Mouse (Mus musculus) bone marrow macrophage, adult 2 months (primary cell): ENCODE data around the gene Camsap2. TPM values are rescaled to one million over a fixed set of nuclear protein-coding genes. Genes with fewer than 3 reads are reported as not detected.

Experiments used
- H3K27ac ChIP-seq: 2 replicates; pipeline ENCODE4 v1.5.1; 2012; ENCODE audit warnings: low read depth, low read length; ENCODE audit not compliant: insufficient read depth
- H3K4me1 ChIP-seq: 2 replicates; pipeline ENCODE4 v1.6.1; 2012; ENCODE audit warnings: low read length; ENCODE audit not compliant: control insufficient read depth, insufficient read depth
- H3K4me3 ChIP-seq: 2 replicates; pipeline ENCODE4 v1.5.1; 2012; ENCODE audit warnings: mild to moderate bottlenecking, low read length, moderate library complexity; ENCODE audit not compliant: insufficient read depth
- CTCF ChIP-seq: IDR thresholded peaks from 2 replicates; pipeline ENCODE4 v1.5.1; 2012; ENCODE audit warnings: low read depth, mild to moderate bottlenecking, low read length, moderate library complexity
- POLR2A ChIP-seq: IDR thresholded peaks from 2 replicates; pipeline ENCODE4 v1.6.1; 2012; ENCODE audit warnings: mild to moderate bottlenecking, low read depth, low read length, borderline replicate concordance
- polyA plus RNA-seq: library from polyadenylated mRNA; stranded (reverse); fragments of >200 nt; gene quantifications from 2 replicates; pipeline ENCODE4 v1.2.4, GENCODE M21; 2012; ENCODE audit not compliant: missing spikeins, insufficient read depth, insufficient read length

Camsap2 gene
- polyA plus RNA-seq, 1 experiment = 21.2 TPM

GRCm38 (mm10) chr1:136230201-136230600 is 115.7 kb downstream of the Camsap2 start:
- no peak for TF ChIP-seq CTCF
- no peak for TF ChIP-seq POLR2A
- Histone ChIP-seq H3K4me1 (no peaks in the 10 kb centered on the region), H3K4me3 (no peak overlapping the region), H3K27ac (no peak overlapping the region)

- no peak overlapping the region for H3K4me3 ChIP-seq
- no peak for TF ChIP-seq CTCF
- no peak for TF ChIP-seq POLR2A
- no peak overlapping the region for H3K27ac ChIP-seq
- no peaks in the 10 kb centered on the region for H3K4me1 ChIP-seq
Measured at GRCm38 (mm10) chr1:136229040-136229373, 116.9 kb downstream of the Camsap2 start.

GRCm38 (mm10) chr1:136228328-136229039 is 117.4 kb downstream of the Camsap2 start:
- Histone ChIP-seq H3K4me1 (no peaks in the 10 kb centered on the region), H3K4me3 (no peak overlapping the region), H3K27ac (no peak overlapping the region)
- TF ChIP-seq CTCF (no peak), POLR2A (no peak)

GRCm38 (mm10) chr1:136227870-136228269 is 118.0 kb downstream of the Camsap2 start:
- Histone ChIP-seq H3K4me1 (no peaks in the 10 kb centered on the region), H3K27ac (no peak overlapping the region), H3K4me3 (no peak overlapping the region)
- no peak for TF ChIP-seq POLR2A
- no peak for TF ChIP-seq CTCF

GRCm38 (mm10) chr1:136226626-136227025 is 119.3 kb downstream of the Camsap2 start:
- no peak overlapping the region for H3K4me3 ChIP-seq
- TF ChIP-seq CTCF = no peak
- TF ChIP-seq POLR2A = no peak
- no peaks in the 10 kb centered on the region for H3K4me1 ChIP-seq
- H3K27ac ChIP-seq = no peak overlapping the region

GRCm38 (mm10) chr1:136225846-136226245 is 120.1 kb downstream of the Camsap2 start:
- TF ChIP-seq CTCF = no peak
- TF ChIP-seq POLR2A = no peak
- no peak overlapping the region for H3K4me3 ChIP-seq
- H3K27ac ChIP-seq = no peak overlapping the region
- H3K4me1 ChIP-seq = no peaks in the 10 kb centered on the region

GRCm38 (mm10) chr1:136223758-136224342 is 122.1 kb downstream of the Camsap2 start:
- H3K27ac ChIP-seq = no peak overlapping the region
- TF ChIP-seq POLR2A = no peak
- no peak for TF ChIP-seq CTCF

GRCm38 (mm10) chr1:136222386-136222785 is 123.5 kb downstream of the Camsap2 start:
- H3K27ac ChIP-seq = no peak overlapping the region
- no peak for TF ChIP-seq CTCF
- TF ChIP-seq POLR2A = no peak

More at GRCm38 (mm10) chr1:136223758-136224342, 122.1 kb downstream of the Camsap2 start:
- H3K4me1 ChIP-seq = no peaks in the 10 kb centered on the region
- no peak overlapping the region for H3K4me3 ChIP-seq

GRCm38 (mm10) chr1:136220037-136220871 is 125.7 kb downstream of the Camsap2 start:
- Histone ChIP-seq H3K4me3 (no peak overlapping the region), H3K27ac (no peak overlapping the region), H3K4me1 (no peaks in the 10 kb centered on the region)
- TF ChIP-seq POLR2A (no peak), CTCF (no peak)

More at GRCm38 (mm10) chr1:136222386-136222785, 123.5 kb downstream of the Camsap2 start:
- no peak overlapping the region for H3K4me3 ChIP-seq
- no peaks in the 10 kb centered on the region for H3K4me1 ChIP-seq

Other genes starting within 250 kb of the Camsap2 start
- 16.2 and 17.9 TPM in 2 replicates for gene Kif21b, start 214.7 kb downstream of the Camsap2 start, polyA plus RNA-seq
- gene Mroh3, start 133.3 kb downstream of the Camsap2 start, polyA plus RNA-seq = not detected in 2 replicates
- gene Inava, start 111.8 kb downstream of the Camsap2 start, polyA plus RNA-seq = not detected in 2 replicates
- not detected in 2 replicates for gene Gpr25, start 85.2 kb downstream of the Camsap2 start, polyA plus RNA-seq
- 5.5 and 7.1 TPM in 2 replicates for gene Ddx59, start 69.2 kb upstream of the Camsap2 start, polyA plus RNA-seq
- gene Kif14, start 120.2 kb upstream of the Camsap2 start, polyA plus RNA-seq = 5.3 and 6.8 TPM in 2 replicates